Comparison of ENCODE assay signal across 26 mouse cellular contexts in genomic region chr5:115113244-115113643, GRCm38 (mm10). TPM values are rescaled to one million over a fixed set of nuclear protein-coding genes. Genes with fewer than 3 reads are reported as not detected.
"Had no signal": no experiment of that assay in that cellular context is flagged by ENCODE, and none has a peak within 500 bp of the region (broad histone marks: within the 10 kb centered on the region; RNA-seq: fewer than 3 reads in every experiment).

No protein-coding gene starts in this region.

- H3K9ac ChIP-seq: limb, embryonic 13.5 days; liver, embryonic 12.5 days; liver, embryonic 15.5 days; lung, embryonic 15.5 days; midbrain, embryonic 13.5 days had no signal

- H3K9me3 ChIP-seq: limb, embryonic 10.5 days; limb, embryonic 13.5 days; liver, embryonic 12.5 days; liver, embryonic 15.5 days; lung, embryonic 15.5 days; megakaryocyte, embryonic 14.5 days; midbrain, embryonic 10.5 days; midbrain, embryonic 13.5 days had no signal

- H3K4me3 ChIP-seq: layer of hippocampus, adult 2 months; limb, embryonic 10.5 days; limb, embryonic 13.5 days; liver, embryonic 12.5 days; liver, embryonic 15.5 days; lung, embryonic 15.5 days; midbrain, embryonic 10.5 days; midbrain, embryonic 13.5 days had no signal

- H3K27me3 ChIP-seq: limb, embryonic 13.5 days; liver, embryonic 12.5 days; liver, embryonic 15.5 days; lung, embryonic 15.5 days; megakaryocyte, embryonic 14.5 days; midbrain, embryonic 13.5 days had no signal

- H3K4me2 ChIP-seq: limb, embryonic 13.5 days; liver, embryonic 12.5 days; liver, embryonic 15.5 days; lung, embryonic 15.5 days; midbrain, embryonic 13.5 days had no signal

- ATAC-seq: liver, embryonic 12.5 days; midbrain, embryonic 13.5 days; midbrain, embryonic 16.5 days had no signal

- H3K27ac ChIP-seq: layer of hippocampus, adult 2 months; limb, embryonic 10.5 days; limb, embryonic 13.5 days; liver, embryonic 12.5 days; liver, embryonic 15.5 days; lung, embryonic 15.5 days; midbrain, embryonic 10.5 days; midbrain, embryonic 13.5 days; stomach, postnatal 0 days had no signal

- DNase-seq: kidney, adult 11 months; kidney, adult 9 months; kidney, postnatal 4 days; layer of hippocampus, adult 9-11 months; liver; lung, adult 18-20 months; lung, postnatal 10 days; lung, postnatal 36 days; thymus, adult 2 months; thymus, postnatal 25 days had no signal

RNA-seq across cellular contexts. Expression of gene Gm10401, which starts 15.1 kb away (rescaled TPM):
- total RNA-seq: layer of hippocampus, adult 2 months; layer of hippocampus, postnatal 25 days; left cerebral cortex, adult 18-20 months; left cerebral cortex, postnatal 25 days had no signal
- polyA plus RNA-seq: small intestine, adult 2 months; spleen, adult 2 months; thymus, adult 2 months had no signal
